Mouse (Mus musculus): ENCODE results near the gene Chpf2. TPM values are rescaled to one million over a fixed set of nuclear protein-coding genes. Genes with fewer than 3 reads are reported as not detected.
A peak's percentile ranks its signal among the peaks of the same experiment; 100 is the strongest.
"Not testable (repeated sequence)": the region's sequence is repeated elsewhere in the genome, so short reads cannot be mapped to it uniquely, and the experiment has no call there.

Chpf2 gene
- total RNA-seq (2021) = 10 to 100 TPM; 60.8 to 64.9 TPM
- long read RNA-seq, full-length matches to known transcripts = 14 of 38 reads
- long read RNA-seq, partial matches to known transcripts = 4 of 38 reads
- long read RNA-seq, other reads (novel, unspliced or antisense) = 20 of 38 reads

GRCm38 (mm10) chr5:24586547-24587199 lies at the start of gene Chpf2:
TSS of gene Chpf2 (plus strand) at chr5:24586741.
- peak; percentile 78 to 86 for DNase-seq (ENCODE audit: low spot score in 2 of 2)

- no peak for DNase-seq (ENCODE audit: low spot score in 2 of 2)
Measured at GRCm38 (mm10) chr5:24537618-24538017, 48.9 kb upstream of the Chpf2 start.

- DNase-seq (ENCODE audit: low spot score in 2 of 2) = no peak
Measured at GRCm38 (mm10) chr5:24539571-24540296, 46.8 kb upstream of the Chpf2 start.

GRCm38 (mm10) chr5:24540387-24541143 lies 46.0 kb upstream of the Chpf2 start, which contains the start of gene Asb10:
TSS of gene Asb10 (minus strand) at chr5:24540978.
- DNase-seq (ENCODE audit: low spot score in 2 of 2) = peak in 1 of 2 experiments; percentile 18

- no peak for DNase-seq (ENCODE audit: low spot score in 2 of 2)
Measured at GRCm38 (mm10) chr5:24541144-24541569, 45.4 kb upstream of the Chpf2 start.

- no peak for DNase-seq (ENCODE audit: low spot score in 2 of 2)
Measured at GRCm38 (mm10) chr5:24542643-24543042, 43.9 kb upstream of the Chpf2 start.

GRCm38 (mm10) chr5:24550598-24551316 lies 35.8 kb upstream of the Chpf2 start:
- peak; percentile 60 to 63 for DNase-seq (ENCODE audit: low spot score in 2 of 2)

- no peak for DNase-seq (ENCODE audit: low spot score in 2 of 2)
Measured at GRCm38 (mm10) chr5:24551317-24551688, 35.2 kb upstream of the Chpf2 start.

GRCm38 (mm10) chr5:24553621-24554244 lies 32.8 kb upstream of the Chpf2 start:
- DNase-seq (ENCODE audit: low spot score in 2 of 2) = no peak

- not testable (repeated sequence) for DNase-seq (ENCODE audit: low spot score in 2 of 2)
Measured at GRCm38 (mm10) chr5:24555335-24555734, 31.2 kb upstream of the Chpf2 start.

- DNase-seq (ENCODE audit: low spot score in 2 of 2) = no peak
Measured at GRCm38 (mm10) chr5:24556709-24557108, 29.8 kb upstream of the Chpf2 start, which contains the start of gene 4931409K22Rik. TSS of gene 4931409K22Rik (minus strand) at chr5:24556809.

GRCm38 (mm10) chr5:24575948-24576347 lies 10.6 kb upstream of the Chpf2 start:
- no peak for DNase-seq (ENCODE audit: low spot score in 2 of 2)

- no peak for DNase-seq (ENCODE audit: low spot score in 2 of 2)
Measured at GRCm38 (mm10) chr5:24576801-24577182, 9.7 kb upstream of the Chpf2 start.

GRCm38 (mm10) chr5:24577183-24577929 lies 9.2 kb upstream of the Chpf2 start, which contains the start of gene Abcf2:
TSS of gene Abcf2 (minus strand) at chr5:24577467.
- DNase-seq (ENCODE audit: low spot score in 2 of 2) = peak; percentile 100

GRCm38 (mm10) chr5:24578109-24578963 lies 8.2 kb upstream of the Chpf2 start:
- DNase-seq (ENCODE audit: low spot score in 2 of 2) = no peak

- DNase-seq (ENCODE audit: low spot score in 2 of 2) = no peak
Measured at GRCm38 (mm10) chr5:24586106-24586505, 435 bp upstream of the Chpf2 start.

- no peak for DNase-seq (ENCODE audit: low spot score in 2 of 2)
Measured at GRCm38 (mm10) chr5:24587200-24587577, 648 bp downstream of the Chpf2 start.

All from layer of hippocampus, adult 18-20 months (tissue).